Mouse (Mus musculus) liver, embryonic 14.5 days (tissue): Measurements from ENCODE around the gene Lins1. TPM values are rescaled to one million over a fixed set of nuclear protein-coding genes. Genes with fewer than 3 reads are reported as not detected.

Experiments
- ATAC-seq: fragments of 200-750 bp; cut with Nextera tagmentation; 2 replicates; pipeline ENCODE4 v1.8.0; 2017; ENCODE audit warnings: moderate number of reproducible peaks, mild to moderate bottlenecking, moderate library complexity; ENCODE audit not compliant: insufficient read depth
- DNase-seq, 3 experiments: peaks; one replicate each; pipeline ENCODE4 v3.0.0-alpha.2; 2012 to 2013; ENCODE audit warnings: low read depth in 3 of 3, low spot score in 3 of 3
- H3K27ac ChIP-seq: fragments of 300-500 bp; sonication (generic); 2 replicates; pipeline ENCODE4 v1.5.1; 2014; ENCODE audit warnings: moderate library complexity, mild to moderate bottlenecking, control low read depth, inconsistent platforms
- H3K27me3 ChIP-seq: fragments of 300-500 bp; sonication (generic); 2 replicates; pipeline ENCODE4 v1.6.1; 2014; ENCODE audit warnings: mild to moderate bottlenecking, low read length, moderate library complexity; ENCODE audit not compliant: control insufficient read depth, insufficient read depth
- H3K36me3 ChIP-seq: fragments of 300-500 bp; sonication (generic); replicated peaks from 2 replicates; pipeline ENCODE4 v1.6.1; 2014; ENCODE audit warnings: low read depth; ENCODE audit not compliant: control insufficient read depth, insufficient read depth
- H3K4me1 ChIP-seq, 2 experiments: fragments of 200-500 bp in 1 of 2; fragments of 300-500 bp in 1 of 2; sonication (generic) in 1 of 2; replicated peaks; 2 replicates each; pipeline ENCODE4 v1.6.1; 2012 to 2014; ENCODE audit warnings: antibody characterized with exemption in 1 of 2, inconsistent platforms in 1 of 2, low read length in 1 of 2; ENCODE audit not compliant: control insufficient read depth in 2 of 2, insufficient read depth in 2 of 2
- H3K4me2 ChIP-seq: fragments of 300-500 bp; sonication (generic); 2 replicates; pipeline ENCODE4 v1.6.1; 2014; ENCODE audit warnings: low read depth, mild to moderate bottlenecking, control low read depth, moderate library complexity
- H3K4me3 ChIP-seq, 2 experiments: fragments of 200-500 bp in 1 of 2; fragments of 300-500 bp in 1 of 2; sonication (generic) in 1 of 2; 2 replicates each; pipeline ENCODE4 v1.5.1; 2012 to 2014; ENCODE audit warnings: low read depth in 2 of 2, low read length in 2 of 2, mild to moderate bottlenecking in 2 of 2, control low read depth in 1 of 2, inconsistent platforms in 1 of 2, moderate library complexity in 1 of 2; ENCODE audit not compliant: insufficient read depth in 1 of 2
- H3K9ac ChIP-seq: fragments of 300-500 bp; sonication (generic); replicated peaks from 2 replicates; pipeline ENCODE4 v1.6.1; 2014; ENCODE audit warnings: mild to moderate bottlenecking, control low read depth, moderate library complexity
- H3K9me3 ChIP-seq: fragments of 300-500 bp; sonication (generic); 2 replicates; pipeline ENCODE4 v1.6.1; 2016; ENCODE audit warnings: low read length, mixed read lengths; ENCODE audit not compliant: control insufficient read depth
- CTCF ChIP-seq: IDR thresholded peaks from 2 replicates; pipeline ENCODE4 v1.5.1; 2016; ENCODE audit warnings: antibody characterized with exemption, low read depth, control low read depth
- EP300 ChIP-seq: IDR thresholded peaks from 2 replicates; pipeline ENCODE4 v1.6.1; 2016; ENCODE audit warnings: antibody characterized with exemption, low read depth
- WGBS: fragments of 180-500 bp; shearing (Covaris S2); extraction: QIAGEN DNeasy Blood & Tissue Kit; methylation state at CpG from one replicate; pipeline ENCODE4 v1.1.7; 2014; ENCODE audit not compliant: insufficient replicate concordance; 5-methylcytosine and 5-hydroxymethylcytosine counted together
- polyA plus RNA-seq, 2 experiments: library from polyadenylated mRNA; depleted of rRNA in 1 of 2; stranded (reverse) in 1 of 2; unstranded in 1 of 2; fragments of >200 nt; fragmentation: Nextera tagmentation in 1 of 2; extraction: Ambion mirVana in 1 of 2; gene quantifications; 2 replicates each; pipeline versions ENCODE4 v1.2.1 to v1.2.3; 2012 to 2014

Lins1 gene
- polyA plus RNA-seq, 2 experiments: 3.3 to 4.3 TPM

GRCm38 (mm10) chr7:66734466-66734865 lies 44.8 kb downstream of the Lins1 start:
- no peak overlapping the region for H3K4me2 ChIP-seq
- DNase-seq: no peak
- H3K9ac ChIP-seq: no peak overlapping the region
- ATAC-seq: no peak
- H3K27me3 ChIP-seq: no peaks in the 10 kb centered on the region
- H3K27ac ChIP-seq: no peak overlapping the region
- 76% methylated on average over 4 of the region's 4 CpGs for WGBS
- no peaks in the 10 kb centered on the region; a peak in 1 of 4 replicates for H3K4me1 ChIP-seq
- H3K9me3 ChIP-seq: no peaks in the 10 kb centered on the region
- no peaks in the 10 kb centered on the region for H3K36me3 ChIP-seq
- TF ChIP-seq EP300 (no peak), CTCF (no peak)
- no peak overlapping the region for H3K4me3 ChIP-seq

GRCm38 (mm10) chr7:66734993-66735392 lies 45.3 kb downstream of the Lins1 start:
- no peak for ATAC-seq
- DNase-seq: no peak
- no peak for TF ChIP-seq CTCF
- TF ChIP-seq EP300: no peak

GRCm38 (mm10) chr7:66737418-66737817 lies 47.7 kb downstream of the Lins1 start:
- WGBS: 57% methylated on average over 4 of the region's 4 CpGs
- no peaks in the 10 kb centered on the region for H3K4me1 ChIP-seq
- no peak overlapping the region for H3K27ac ChIP-seq
- H3K36me3 ChIP-seq: no peaks in the 10 kb centered on the region
- H3K27me3 ChIP-seq: no peaks in the 10 kb centered on the region
- H3K9me3 ChIP-seq: no peaks in the 10 kb centered on the region
- no peak overlapping the region for H3K4me3 ChIP-seq
- DNase-seq (no peak), ATAC-seq (no peak)
- TF ChIP-seq EP300: no peak
- no peak for TF ChIP-seq CTCF
- no peak overlapping the region for H3K9ac ChIP-seq
- H3K4me2 ChIP-seq: no peak overlapping the region

More at GRCm38 (mm10) chr7:66734993-66735392, 45.3 kb downstream of the Lins1 start:
- Histone ChIP-seq H3K9me3 (no peaks in the 10 kb centered on the region), H3K27me3 (no peaks in the 10 kb centered on the region), H3K36me3 (no peaks in the 10 kb centered on the region), H3K27ac (no peak overlapping the region), H3K4me3 (no peak overlapping the region), H3K9ac (no peak overlapping the region), H3K4me1 (no peaks in the 10 kb centered on the region; a peak in 1 of 4 replicates), H3K4me2 (no peak overlapping the region)
- 69% methylated on average over 6 of the region's 6 CpGs for WGBS

- Histone ChIP-seq H3K27ac (no peak overlapping the region), H3K4me1 (no peaks in the 10 kb centered on the region), H3K4me3 (no peak overlapping the region), H3K36me3 (no peaks in the 10 kb centered on the region), H3K27me3 (no peaks in the 10 kb centered on the region), H3K9me3 (no peaks in the 10 kb centered on the region), H3K9ac (no peak overlapping the region), H3K4me2 (no peak overlapping the region)
- WGBS: 66% methylated on average over 5 of the region's 5 CpGs
- no peak for TF ChIP-seq CTCF
- no peak for ATAC-seq
- DNase-seq: no peak
These were observed 51.3 kb downstream of the Lins1 start for GRCm38 (mm10) chr7:66741008-66741407.

- TF ChIP-seq EP300 (no peak), CTCF (no peak)
- WGBS: 57% methylated on average over 8 of the region's 8 CpGs
- H3K9ac ChIP-seq: no peak overlapping the region
- no peaks in the 10 kb centered on the region for H3K36me3 ChIP-seq
- H3K27me3 ChIP-seq: no peaks in the 10 kb centered on the region
- ATAC-seq: no peak
- no peak overlapping the region for H3K27ac ChIP-seq
- no peaks in the 10 kb centered on the region for H3K4me1 ChIP-seq
- no peak overlapping the region for H3K4me3 ChIP-seq
- H3K9me3 ChIP-seq: no peaks in the 10 kb centered on the region
- DNase-seq: no peak
- H3K4me2 ChIP-seq: no peak overlapping the region
These were observed 51.7 kb downstream of the Lins1 start for GRCm38 (mm10) chr7:66741412-66741811.
